Mouse (Mus musculus) heart, postnatal 0 days (tissue): ENCODE results near the gene Gm45021. TPM values are rescaled to one million over a fixed set of nuclear protein-coding genes. Genes with fewer than 3 reads are reported as not detected.
A peak's percentile ranks its signal among the peaks of the same experiment; 100 is the strongest.

Experiments
- ATAC-seq: fragments of 200-750 bp; cut with Nextera tagmentation; 2 replicates; pipeline ENCODE4 v1.8.0; 2017; ENCODE audit warnings: low read depth, moderate number of reproducible peaks, moderate library complexity; ENCODE audit not compliant: insufficient read depth
- DNase-seq: peaks from one replicate; pipeline ENCODE4 v3.0.0-alpha.2; 2016; ENCODE audit warnings: low spot score
- H3K27ac ChIP-seq: fragments of 300-500 bp; sonication (generic); 2 replicates; pipeline ENCODE4 v1.5.1; 2014; ENCODE audit warnings: low read depth, mild to moderate bottlenecking
- H3K27me3 ChIP-seq: fragments of 300-500 bp; sonication (generic); 2 replicates; pipeline ENCODE4 v1.6.1; 2014; ENCODE audit warnings: low read length, mixed read lengths; ENCODE audit not compliant: control insufficient read depth, insufficient read depth
- H3K36me3 ChIP-seq: fragments of 300-500 bp; sonication (generic); replicated peaks from 2 replicates; pipeline ENCODE4 v1.6.1; 2014; ENCODE audit warnings: low read length, mixed read lengths; ENCODE audit not compliant: control insufficient read depth, insufficient read depth
- H3K4me1 ChIP-seq: fragments of 300-500 bp; sonication (generic); 2 replicates; pipeline ENCODE4 v1.6.1; 2014; ENCODE audit warnings: antibody characterized with exemption; ENCODE audit not compliant: control insufficient read depth, insufficient read depth
- H3K4me2 ChIP-seq: fragments of 300-500 bp; sonication (generic); 2 replicates; pipeline ENCODE4 v1.6.1; 2014; ENCODE audit warnings: low read depth, mild to moderate bottlenecking, low read length, moderate library complexity
- H3K4me3 ChIP-seq: fragments of 300-500 bp; sonication (generic); 2 replicates; pipeline ENCODE4 v1.5.1; 2014; ENCODE audit warnings: low read depth, low read length
- H3K9ac ChIP-seq: fragments of 300-500 bp; sonication (generic); replicated peaks from 2 replicates; pipeline ENCODE4 v1.6.1; 2014; ENCODE audit warnings: low read depth, low read length, mixed read lengths
- H3K9me3 ChIP-seq: fragments of 300-500 bp; sonication (generic); replicated peaks from 2 replicates; pipeline ENCODE4 v1.6.1; 2016; ENCODE audit warnings: low read length; ENCODE audit not compliant: control insufficient read depth
- CTCF ChIP-seq: IDR thresholded peaks from 2 replicates; pipeline ENCODE4 v1.5.1; 2016; ENCODE audit warnings: antibody characterized with exemption, control low read depth, low read depth
- EP300 ChIP-seq: IDR thresholded peaks from 2 replicates; pipeline ENCODE4 v1.6.1; 2016; ENCODE audit warnings: antibody characterized with exemption, low read depth
- WGBS: fragments of 180-500 bp; shearing (Covaris S2); extraction: QIAGEN DNeasy Blood & Tissue Kit; methylation state at CpG from one replicate; pipeline ENCODE4 v1.1.7; 2014; 5-methylcytosine and 5-hydroxymethylcytosine counted together
- polyA plus RNA-seq: library from polyadenylated mRNA; unstranded; fragments of >200 nt; fragmentation: Nextera tagmentation; extraction: Ambion mirVana; gene quantifications from 2 replicates; pipeline ENCODE4 v1.2.1, GENCODE M21; 2015
- total RNA-seq: library from RNA; depleted of rRNA; stranded (reverse); fragments of >200 nt; gene quantifications from 2 replicates; pipeline ENCODE4 v1.2.3, GENCODE M21; 2014; ENCODE audit warnings: low replicate concordance

Gm45021 gene
- total and polyA plus RNA-seq, 2 experiments from 2014 or later: not detected

DNA sequence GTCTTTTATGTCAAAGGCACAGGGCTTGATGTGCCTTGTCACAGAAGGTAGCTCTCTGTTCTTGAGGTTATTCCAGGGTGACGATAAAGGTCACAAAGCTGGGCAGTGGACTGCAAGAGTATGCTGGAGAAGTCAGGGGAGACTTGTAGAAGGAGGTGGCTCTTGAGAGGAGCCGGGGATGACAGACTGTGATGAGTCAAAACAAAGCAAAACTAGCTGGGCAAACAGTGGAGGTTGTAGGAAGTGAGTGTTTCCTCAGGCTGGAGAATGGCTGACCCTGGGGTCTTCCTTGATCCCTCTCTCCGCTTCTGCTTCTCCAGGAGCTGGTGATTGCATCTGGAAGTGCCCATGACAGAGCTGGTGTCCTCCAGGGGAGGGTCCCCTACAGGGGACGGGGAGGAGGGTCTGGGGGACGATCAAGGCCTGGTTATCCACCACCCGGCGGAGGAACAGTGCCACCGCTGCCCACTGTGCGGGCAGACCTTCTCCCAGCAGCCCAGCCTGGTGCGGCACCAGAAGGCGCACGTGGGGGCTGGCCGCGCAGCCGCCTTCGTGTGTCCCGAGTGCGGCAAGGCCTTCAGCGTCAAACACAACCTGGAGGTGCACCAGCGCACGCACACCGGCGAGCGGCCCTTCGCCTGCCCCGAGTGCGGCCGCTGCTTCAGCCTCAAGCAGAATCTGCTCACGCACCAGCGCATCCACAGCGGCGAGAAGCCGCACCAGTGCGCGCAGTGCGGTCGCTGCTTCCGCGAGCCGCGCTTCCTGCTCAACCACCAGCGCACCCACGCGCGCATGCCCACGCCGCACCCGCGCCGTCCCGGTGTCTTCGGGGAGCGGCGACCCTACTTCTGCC is 39.6 kb downstream of the Gm45021 start:
- no peak for TF ChIP-seq EP300
- no peak for TF ChIP-seq CTCF
- Histone ChIP-seq H3K4me2 (peak overlapping the region; percentile 76), H3K27ac (no peak overlapping the region), H3K27me3 (peaks cover 15% of the 10 kb centered on the region), H3K9me3 (no peaks in the 10 kb centered on the region), H3K4me1 (peaks cover 20% of the 10 kb centered on the region), H3K9ac (0 out of 2 replicates have a peak overlapping the region, but pooled peaks have one; percentile 19), H3K36me3 (no peaks in the 10 kb centered on the region), H3K4me3 (peak overlapping the region; percentile 47)
- 16% methylated on average over 52 of the region's 54 CpGs for WGBS
- ATAC-seq (peak; percentile 15; the same call in 1 of the 2 replicates), DNase-seq (no peak)

DNA sequence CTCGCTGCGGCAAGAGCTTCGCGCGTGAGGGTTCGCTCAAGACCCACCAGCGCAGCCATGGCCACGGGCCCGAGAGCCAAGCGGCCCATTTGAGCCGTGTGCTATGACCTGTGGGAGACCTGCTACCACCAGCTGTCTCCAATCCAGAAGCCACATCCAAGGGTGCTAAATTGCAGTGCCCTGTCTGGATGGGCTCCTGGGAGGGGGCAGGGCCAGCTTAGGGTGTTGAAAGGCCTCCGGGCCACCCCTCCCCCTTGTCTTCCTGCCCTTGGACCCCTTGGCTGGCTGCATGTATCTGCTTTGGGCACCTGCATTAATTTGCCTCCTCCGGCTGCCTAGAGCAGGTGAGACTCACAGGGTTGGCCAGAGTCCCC is 40.2 kb downstream of the Gm45021 start:
- H3K27me3 ChIP-seq: peaks cover 15% of the 10 kb centered on the region
- DNase-seq (no peak), ATAC-seq (peak; percentile 16; the same call in 1 of the 2 replicates)
- 0 out of 2 replicates have a peak overlapping the region, but pooled peaks have one; percentile 19 for H3K9ac ChIP-seq
- H3K4me3 ChIP-seq: peak overlapping the region; percentile 47
- 23% methylated on average over 13 of the region's 13 CpGs for WGBS
- H3K4me1 ChIP-seq: peaks cover 20% of the 10 kb centered on the region
- H3K27ac ChIP-seq: no peak overlapping the region
- H3K4me2 ChIP-seq: peak overlapping the region; percentile 76
- no peaks in the 10 kb centered on the region for H3K9me3 ChIP-seq
- H3K36me3 ChIP-seq: no peaks in the 10 kb centered on the region
- TF ChIP-seq EP300 (no peak), CTCF (no peak)

DNA sequence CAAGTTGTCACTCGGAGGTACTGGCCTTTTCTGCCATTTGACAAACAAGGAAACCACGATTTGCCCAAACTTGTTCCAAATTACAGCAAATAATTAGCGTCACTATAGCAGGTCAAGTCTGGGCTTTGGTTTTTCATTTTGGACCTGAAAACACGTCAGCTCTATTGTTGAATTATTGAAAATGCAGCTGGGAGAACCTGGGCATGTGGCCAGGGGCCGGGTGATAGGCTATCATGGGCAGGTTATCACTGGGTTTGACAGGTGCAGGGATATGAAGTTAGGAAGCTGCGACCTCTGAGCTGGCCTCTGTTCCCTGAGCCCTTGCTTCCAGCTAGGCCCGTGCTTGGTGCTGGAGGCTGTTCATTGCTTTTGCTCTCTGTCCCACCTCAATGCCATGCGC is 41.4 kb downstream of the Gm45021 start:
- 82% methylated on average over 8 of the region's 8 CpGs for WGBS
- H3K4me2 ChIP-seq: no peak overlapping the region
- H3K4me3 ChIP-seq: no peak overlapping the region
- ATAC-seq (no peak), DNase-seq (no peak)
- TF ChIP-seq EP300 (no peak), CTCF (no peak)
- peaks cover 20% of the 10 kb centered on the region for H3K4me1 ChIP-seq
- no peaks in the 10 kb centered on the region for H3K9me3 ChIP-seq
- H3K27me3 ChIP-seq: peaks cover 15% of the 10 kb centered on the region; the same call in 1 of the 2 replicates
- no peak overlapping the region for H3K9ac ChIP-seq
- H3K27ac ChIP-seq: no peak overlapping the region
- H3K36me3 ChIP-seq: no peaks in the 10 kb centered on the region

DNA sequence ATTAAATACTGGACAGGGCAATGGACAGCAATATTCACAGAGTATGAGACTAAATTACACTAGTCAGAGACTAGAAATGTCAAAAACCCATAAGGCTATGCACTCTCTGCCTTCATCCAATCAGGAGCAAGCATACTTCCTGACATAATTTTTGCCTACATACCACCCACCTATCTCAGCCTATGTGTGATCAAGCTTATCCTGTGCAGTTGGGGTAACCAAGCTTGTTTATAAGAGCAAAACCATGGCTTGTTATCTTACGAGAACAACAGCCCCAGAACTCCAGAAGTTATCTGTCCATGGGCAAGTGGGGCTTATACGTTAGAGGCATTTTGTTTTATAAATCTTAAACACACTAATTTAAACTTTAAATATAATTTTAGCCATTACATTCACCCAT is 45.7 kb downstream of the Gm45021 start:
- TF ChIP-seq CTCF: no peak
- TF ChIP-seq EP300: no peak
- no peak overlapping the region for H3K4me2 ChIP-seq

DNA sequence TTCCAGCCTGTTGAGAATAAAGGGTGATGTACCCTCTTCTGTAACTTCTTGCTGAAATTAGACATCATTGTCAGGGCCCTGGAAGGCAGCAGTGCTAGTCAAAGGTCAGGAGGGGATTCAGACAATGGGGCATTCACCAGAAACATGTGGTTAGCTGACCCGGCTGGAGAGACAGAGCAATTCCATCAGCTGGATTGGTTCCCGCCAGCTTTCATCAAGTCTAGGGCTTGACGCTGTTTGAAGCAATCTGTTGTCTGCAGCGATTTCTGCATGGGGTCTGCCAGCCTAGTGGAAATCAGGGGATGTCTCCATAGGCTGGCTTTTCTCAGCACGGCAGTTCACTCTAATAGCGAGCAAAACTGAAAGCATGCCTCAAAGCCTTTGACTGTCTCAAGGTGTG is 47.1 kb downstream of the Gm45021 start:
- H3K4me2 ChIP-seq: no peak overlapping the region
- no peak for DNase-seq
- H3K27ac ChIP-seq: no peak overlapping the region
- 31% methylated on average over 6 of the region's 6 CpGs for WGBS
- H3K4me3 ChIP-seq: no peak overlapping the region
- TF ChIP-seq CTCF (no peak), EP300 (no peak)
- no peak for ATAC-seq
- H3K9ac ChIP-seq: no peak overlapping the region
- H3K4me1 ChIP-seq: peaks cover 9% of the 10 kb centered on the region; the same call in 1 of the 2 replicates
- H3K9me3 ChIP-seq: no peaks in the 10 kb centered on the region
- H3K27me3 ChIP-seq: no peaks in the 10 kb centered on the region
- no peaks in the 10 kb centered on the region for H3K36me3 ChIP-seq

More for the DNA sequence above, 45.7 kb downstream of the Gm45021 start:
- 90% methylated on average over 2 of the region's 2 CpGs for WGBS
- Histone ChIP-seq H3K4me1 (peaks cover 9% of the 10 kb centered on the region; the same call in 1 of the 2 replicates), H3K27me3 (no peaks in the 10 kb centered on the region), H3K4me3 (no peak overlapping the region), H3K27ac (no peak overlapping the region), H3K36me3 (no peaks in the 10 kb centered on the region), H3K9me3 (no peaks in the 10 kb centered on the region), H3K9ac (no peak overlapping the region)
- DNase-seq (no peak), ATAC-seq (no peak)
